Mouse (Mus musculus) cerebellum, adult 11-12 months (tissue): ENCODE measurements around the gene Fam69b.
A peak's percentile ranks its signal among the peaks of the same experiment; 100 is the strongest.

ENCODE experiments used
- DNase-seq: peaks from one replicate; pipeline ENCODE4 v3.0.0; 2022

Fam69b gene

DNA sequence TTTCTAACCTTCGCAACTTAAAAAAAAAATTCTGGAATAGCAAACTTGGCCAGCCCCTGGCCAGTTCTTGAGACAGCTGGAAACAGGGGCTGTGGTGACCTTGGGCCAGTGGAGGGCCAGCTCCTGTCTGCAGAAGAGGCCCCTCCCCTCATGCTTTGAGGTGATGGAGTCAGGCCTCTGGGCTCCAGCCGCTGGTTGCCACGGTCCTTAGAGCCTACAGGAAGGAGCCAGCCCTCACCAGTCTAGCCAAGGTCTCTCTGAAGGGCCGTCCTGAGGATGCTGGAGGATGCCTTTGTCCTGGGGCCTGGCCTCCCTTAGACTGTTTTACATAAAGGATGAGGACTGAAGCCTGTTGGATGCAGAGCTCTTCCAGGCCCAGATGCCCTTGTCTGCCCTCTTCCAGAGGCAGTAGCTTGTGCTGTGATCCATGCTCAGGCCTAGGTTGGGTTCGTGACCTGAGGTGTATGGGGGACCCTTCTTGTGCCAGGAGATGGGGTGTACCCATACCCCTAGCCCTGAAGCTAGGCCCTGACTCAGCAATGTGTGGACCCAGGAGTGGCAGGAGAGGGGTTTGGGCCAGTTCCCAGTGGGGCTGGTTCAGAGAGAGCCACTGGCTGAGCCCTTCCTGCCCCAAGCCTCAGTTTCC is 658 bp downstream of the Fam69b start:
- DNase-seq: no peak

DNA sequence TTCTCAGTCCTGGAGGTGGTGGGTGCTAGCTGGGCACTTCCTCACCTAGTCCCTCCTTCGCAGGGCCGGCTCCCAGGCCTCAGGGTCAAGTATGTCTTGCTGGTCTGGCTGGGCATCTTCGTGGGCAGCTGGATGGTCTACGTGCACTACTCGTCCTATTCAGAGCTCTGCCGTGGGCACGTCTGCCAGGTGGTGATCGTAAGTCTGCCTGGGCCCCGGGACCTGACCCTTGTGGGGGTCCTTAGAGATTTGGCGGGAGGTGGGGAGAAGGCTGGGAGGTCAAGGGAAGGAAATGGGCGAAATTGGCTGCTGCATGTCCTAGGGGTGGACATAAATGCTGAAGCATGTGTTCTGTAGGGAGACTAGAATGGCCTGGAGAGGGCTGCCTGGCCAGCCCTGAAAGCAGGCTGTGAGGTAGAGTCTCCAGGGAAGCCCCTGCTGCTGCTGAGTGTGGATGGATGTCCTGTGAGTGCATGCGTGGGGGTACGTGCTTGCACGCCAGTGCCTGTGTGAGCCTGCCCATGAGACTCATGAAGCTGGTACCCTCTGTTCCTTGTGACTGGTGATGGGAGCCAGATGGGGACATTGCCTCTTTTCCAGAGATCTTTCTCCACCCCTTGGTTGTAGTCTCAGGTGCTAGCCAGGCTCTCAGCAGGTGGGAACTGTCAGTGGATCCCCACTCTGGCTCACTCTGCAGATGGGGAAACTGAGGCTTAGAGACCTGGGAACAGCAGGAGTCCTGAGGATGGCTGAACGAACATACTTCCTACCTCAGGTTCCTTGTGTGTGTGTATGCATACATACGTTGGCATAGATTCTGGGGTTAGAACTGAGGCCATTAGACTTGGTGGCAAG is 4.5 kb downstream of the Fam69b start:
- DNase-seq: no peak

DNA sequence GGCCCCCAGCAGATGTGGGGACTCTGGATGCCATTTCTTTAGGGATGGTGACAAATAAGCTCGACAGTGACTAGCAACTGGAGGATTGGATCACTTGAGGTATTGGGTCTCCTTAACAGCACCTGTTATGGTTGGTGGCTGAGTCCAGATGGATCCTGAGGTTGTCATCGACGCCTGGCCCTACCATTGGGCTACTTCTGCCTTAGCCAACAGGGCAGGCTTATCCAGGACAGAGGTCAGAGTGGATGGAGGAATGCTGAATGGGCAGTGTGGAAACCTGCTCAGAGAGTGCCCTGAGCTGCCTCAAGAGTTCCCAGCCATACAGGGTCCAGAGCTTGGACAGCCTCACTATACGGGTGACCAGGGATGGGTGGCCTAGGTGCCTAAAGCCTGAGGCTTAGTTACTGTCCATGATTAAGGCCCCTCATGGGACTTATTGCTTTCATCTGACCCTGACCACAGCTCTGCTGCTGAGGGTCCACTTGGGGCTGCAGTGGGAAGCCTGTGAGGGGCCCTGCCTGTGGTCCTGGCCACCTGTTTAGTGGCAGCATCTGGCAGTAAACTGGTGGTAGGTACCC is 5.8 kb downstream of the Fam69b start:
- DNase-seq: no peak

DNA sequence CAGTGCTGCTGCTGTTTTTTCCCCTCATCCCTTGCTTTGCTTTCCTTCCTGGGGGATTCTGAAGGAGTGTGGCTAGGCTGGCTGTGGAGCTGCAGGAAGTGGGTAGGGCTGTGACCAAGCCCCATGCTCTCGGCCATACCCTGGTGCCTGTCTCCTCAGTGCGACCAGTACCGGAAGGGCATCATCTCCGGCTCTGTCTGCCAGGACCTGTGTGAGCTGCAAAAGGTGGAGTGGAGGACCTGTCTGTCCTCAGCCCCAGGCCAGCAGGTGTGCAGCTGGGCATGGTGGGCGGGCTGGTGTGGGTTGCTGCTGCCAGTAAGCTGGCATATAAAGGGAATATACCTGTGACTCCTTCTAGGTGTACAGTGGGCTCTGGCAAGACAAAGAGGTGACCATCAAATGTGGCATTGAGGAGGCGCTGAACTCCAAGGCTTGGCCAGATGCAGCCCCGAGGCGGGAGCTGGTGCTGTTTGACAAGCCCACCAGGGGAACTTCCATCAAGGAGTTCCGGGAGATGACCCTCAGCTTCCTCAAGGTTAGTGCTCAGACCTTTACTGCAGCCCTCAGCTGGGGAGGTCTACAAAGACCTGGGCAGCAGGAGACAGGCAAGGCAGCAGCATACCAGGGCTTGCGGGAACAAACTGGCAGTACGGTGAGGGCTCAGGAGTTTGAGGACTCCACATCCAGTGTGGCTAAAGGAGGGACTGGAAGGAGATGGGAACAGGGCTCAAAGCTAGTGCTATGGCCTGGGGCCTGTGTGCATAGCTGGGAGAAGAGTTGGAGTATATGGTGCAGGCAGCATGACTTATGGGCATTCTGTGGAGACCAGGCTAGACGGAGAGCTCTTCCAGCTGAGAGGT is 6.6 kb downstream of the Fam69b start:
- DNase-seq: no peak

DNA sequence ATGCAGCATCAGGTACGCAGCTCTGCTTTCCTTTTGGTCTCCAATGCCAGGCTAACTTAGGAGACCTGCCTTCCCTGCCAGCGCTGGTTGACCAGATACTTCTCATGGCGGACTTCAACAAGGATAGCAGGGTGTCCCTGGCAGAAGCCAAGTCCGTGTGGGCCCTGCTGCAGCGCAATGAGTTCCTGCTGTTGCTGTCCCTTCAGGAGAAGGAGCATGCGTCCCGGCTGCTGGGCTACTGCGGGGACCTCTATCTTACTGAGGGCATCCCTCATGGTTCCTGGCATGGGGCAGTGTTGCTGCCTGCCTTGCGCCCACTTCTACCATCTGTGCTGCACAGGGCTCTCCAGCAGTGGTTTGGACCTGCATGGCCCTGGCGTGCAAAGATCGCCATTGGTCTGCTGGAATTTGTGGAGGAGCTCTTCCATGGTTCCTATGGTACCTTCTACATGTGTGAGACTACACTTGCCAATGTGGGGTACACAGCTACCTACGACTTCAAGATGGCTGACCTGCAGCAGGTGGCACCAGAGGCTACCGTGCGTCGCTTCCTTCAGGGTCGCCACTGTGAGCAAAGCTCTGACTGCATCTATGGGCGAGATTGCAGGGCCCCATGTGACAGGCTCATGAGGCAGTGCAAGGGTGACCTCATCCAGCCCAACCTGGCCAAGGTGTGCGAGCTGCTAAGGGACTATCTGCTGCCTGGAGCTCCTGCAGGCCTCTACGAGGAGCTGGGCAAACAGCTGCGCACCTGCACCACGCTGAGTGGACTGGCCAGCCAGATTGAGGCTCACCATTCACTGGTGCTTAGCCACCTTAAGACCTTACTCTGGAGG is 7.5 kb downstream of the Fam69b start:
- no peak for DNase-seq

DNA sequence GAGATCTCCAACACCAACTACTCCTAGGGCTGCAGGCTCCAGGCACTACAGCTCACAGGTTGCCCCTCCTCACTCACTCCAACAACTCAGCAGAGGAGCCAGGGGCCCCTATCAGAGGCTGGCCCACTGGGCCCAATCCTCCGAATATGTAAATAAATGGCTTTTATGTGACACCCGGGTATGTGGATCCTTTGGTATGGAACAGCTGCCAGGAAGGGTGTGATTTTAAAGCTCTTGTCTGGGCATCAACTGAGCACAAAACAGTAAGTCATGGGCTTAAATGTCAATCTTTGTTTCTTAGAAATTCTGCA is 8.0 kb downstream of the Fam69b start:
- DNase-seq: no peak

DNA sequence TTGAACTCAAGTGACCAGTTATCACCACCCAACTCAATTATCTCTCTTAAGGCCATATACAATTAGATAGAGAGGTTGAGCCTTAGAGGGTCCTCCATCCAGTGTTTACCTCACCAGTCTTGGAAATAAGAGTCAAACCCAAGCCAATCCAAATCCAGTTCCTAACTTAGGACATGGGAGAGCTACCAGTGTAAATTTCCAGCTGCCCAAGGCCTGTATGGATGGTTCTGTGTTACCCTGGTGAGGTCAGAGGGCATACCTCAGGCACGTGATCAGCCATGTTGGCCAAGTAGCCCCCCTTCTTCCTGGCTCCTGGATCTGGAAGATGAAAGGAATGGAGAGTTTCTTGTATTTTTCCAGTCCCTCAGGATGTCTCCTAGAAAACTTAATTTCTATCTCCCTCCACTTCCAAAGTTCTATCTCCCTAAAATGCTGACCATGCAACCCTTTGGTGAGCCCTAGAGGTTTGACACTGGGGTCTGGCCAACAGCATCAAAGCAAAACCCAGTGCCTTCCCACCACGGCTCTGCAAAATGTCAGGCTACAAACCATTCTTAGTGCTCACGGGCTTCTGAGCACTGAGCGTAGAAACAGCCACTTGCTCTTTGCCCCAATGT is 9.2 kb downstream of the Fam69b start:
- DNase-seq: no peak

DNA sequence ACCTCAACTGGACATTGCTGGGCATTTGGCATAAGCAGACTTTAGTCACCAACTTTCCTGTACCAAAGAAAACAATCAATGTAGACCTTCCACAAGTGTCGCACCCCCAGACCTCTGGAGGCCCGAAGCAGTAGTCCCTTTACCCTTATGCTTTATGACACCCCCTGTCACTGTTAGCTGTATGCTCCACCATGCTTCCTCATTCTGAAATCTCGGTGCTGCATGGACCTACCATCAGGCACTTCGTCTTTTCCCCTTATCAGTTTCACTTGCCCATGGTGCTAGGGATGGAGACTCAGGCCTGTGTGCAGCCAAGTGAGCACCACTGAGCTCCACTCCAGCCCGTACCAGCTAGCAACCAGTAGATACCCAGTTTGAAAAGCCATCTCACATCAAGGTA is 9.8 kb downstream of the Fam69b start:
- no peak for DNase-seq

DNA sequence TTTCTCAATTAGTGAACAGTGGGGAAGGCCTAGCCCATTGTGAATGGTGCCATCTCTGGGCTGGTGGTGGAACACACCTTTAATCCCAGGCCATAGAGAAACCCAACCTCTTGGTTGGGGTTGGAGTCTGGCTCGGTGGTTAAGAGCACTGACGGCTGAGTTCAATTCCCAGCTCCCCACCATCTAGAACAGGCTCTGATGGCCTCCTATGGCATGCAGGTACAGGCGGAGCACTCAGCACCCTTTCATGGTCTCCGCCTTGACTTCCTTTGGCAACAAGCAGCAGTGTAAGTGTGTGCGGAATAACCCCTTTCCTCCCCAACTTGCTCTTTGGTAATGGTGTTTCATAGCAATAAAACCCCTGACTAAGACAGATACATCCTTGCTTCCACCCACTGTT is 10.3 kb downstream of the Fam69b start:
- no peak for DNase-seq

DNA sequence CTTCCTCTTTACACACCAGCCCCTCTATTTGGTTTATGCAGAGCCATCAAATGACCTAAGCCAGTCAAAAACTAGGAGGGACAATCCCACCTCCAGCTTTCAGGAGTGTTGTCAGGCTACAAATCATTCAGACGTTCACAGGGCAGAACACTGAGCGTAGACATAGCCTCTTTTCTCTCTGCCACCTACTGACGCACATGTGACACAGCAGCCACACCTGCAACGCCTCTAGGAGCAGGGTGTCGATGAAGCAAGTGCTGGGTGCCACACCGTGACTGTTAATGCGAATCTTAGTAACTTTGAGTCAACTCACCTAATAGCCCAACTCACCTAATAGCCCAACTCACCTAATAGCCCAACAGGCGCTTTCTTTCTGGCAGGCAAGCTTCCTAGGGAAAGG is 10.8 kb downstream of the Fam69b start:
- no peak for DNase-seq

DNA sequence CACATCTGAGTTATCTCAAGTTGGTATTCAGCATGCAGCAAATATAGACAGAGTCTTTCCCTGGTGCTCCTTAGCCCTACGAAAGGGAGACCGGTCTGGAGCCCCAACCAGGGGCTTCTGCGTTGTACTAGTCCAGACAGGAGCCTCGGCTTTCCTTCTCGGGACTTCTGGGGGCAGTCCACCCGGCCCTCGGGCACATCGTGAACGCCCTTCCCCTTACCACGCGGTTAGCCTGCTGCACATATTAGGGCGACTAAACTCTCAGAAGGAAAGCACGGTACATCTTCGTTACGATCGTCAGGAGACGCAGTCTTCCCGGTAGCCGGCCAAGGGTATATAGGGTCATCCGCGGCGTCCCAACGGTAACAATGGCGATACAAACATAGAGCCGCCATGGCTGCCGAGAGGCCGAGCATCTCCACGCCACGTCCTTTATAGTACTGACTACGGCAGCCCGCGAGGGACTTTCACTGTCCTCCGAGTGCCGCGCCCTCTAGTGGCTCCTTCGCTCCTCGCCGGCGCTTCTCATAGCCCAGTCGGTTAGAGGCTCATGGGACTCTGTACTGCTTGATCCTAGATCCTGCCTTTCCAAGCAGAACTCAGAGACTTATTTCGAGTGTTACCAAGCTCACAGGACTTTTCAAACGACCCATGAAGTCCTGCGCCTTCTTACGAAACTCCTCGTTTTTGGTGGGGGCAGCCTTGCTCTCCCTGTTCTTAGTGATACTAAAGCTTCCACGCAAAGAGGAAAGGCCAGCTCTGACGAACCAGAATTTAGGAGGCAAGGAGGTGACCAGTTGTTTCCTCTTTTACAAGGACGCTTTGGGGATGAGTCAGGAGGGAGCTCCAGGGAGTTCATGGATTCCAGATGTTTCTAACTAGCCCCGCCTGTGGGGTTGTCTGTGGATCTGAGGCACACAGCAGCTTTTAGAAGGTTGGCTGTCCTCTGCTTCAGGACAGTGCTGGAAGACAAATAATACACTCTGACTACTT is 11.9 kb downstream of the Fam69b start:
- DNase-seq: peak; percentile 92

DNA sequence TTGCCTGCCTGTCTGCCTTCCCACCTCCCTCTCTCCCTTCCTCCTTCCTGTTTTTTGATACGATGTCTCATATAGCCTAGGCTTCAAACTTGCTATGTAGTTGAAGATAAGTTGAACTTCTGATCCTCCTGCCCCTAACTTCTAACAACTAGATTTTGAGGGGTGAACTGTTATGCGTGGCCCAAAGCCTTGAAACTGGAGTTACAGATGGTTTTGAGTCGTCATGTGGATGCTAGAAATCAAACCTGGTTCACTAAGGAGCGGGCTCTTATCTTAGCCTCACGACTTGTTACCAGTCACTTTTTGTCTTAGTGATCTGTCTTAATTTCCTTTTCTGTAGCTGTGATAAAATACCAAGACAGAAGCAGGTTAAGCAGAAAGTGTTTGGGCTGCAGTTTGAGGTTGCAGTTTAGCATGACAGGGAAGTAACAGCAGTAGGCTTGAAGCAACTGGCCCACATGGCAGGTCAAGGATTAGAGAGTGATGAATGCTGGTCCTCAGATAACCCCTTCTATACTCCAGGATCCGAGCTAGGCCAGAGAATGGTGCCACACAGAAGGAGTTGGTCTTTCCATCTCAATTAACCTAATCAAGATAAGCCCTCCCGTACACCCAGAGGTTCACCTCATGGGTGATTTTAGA is 12.9 kb downstream of the Fam69b start:
- no peak for DNase-seq

DNA sequence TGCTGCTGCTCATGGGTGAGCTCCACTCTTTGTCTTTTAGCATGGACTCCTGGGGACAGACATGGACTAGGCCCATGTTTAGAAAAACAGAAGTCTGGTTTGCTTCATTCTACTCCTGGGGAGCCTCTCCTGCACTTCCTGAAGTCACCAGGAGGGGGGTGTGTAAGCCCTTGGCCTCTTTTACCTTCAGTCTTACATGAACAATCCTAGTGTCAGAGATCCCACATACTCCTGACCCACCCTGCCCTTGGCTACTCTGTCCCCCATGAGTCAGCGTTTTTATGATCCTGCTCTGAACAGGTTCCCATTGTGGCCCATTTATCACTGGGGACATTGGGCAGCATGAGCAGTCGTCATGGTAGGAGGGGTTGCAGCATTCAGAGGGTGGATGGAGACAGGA is 15.7 kb downstream of the Fam69b start:
- DNase-seq: no peak

DNA sequence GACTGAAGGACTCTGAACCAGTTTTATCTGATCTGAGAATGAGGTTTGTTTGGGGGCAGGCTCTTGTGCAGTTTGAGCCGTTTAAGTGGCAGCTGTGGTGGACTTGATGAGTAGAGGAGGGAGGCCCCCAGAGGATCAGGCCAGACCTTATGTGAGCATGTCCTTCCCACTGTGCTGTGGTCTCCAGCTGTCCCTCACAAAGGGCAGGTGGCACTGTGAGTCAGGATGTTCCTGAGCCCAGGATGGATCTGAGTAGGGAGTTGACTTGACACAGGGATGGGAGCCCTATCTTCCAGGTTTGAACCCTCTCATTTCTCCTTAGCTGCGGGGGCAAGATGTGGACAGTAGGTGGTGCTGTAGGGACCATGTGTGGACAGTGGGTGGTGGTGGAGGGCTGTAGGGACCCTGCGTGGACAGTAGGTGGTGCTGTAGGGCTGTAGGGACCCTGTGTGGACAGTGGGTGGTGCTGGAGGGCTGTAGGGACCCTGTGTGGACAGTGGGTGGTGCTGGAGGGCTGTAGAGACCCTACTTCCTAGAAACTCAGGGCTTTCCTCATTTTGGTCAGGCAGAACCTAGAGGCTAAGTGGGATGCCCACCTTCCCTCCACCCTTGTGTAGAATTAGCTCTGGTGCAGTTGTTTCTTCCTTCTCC is 18.5 kb downstream of the Fam69b start:
- peak; percentile 68 for DNase-seq

DNA sequence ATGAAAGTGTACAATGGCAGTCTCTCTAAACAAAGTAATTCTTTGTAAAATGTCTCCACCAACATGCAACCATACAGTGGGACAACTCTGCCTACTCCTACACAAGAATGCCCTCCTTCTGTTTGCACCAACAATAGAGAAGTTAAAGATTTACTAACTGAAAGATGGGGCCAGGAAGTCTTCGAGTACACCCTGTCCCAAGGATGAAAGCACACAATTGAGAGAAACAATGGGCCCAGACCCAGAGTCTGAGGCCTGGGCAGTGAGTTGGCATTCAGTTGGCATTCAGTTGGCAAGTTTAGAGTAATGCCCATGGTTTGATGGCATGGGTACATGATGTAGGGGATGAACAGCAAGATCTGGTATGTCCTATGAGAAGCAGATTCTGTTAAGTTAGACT is 26.4 kb downstream of the Fam69b start:
- no peak for DNase-seq

DNA sequence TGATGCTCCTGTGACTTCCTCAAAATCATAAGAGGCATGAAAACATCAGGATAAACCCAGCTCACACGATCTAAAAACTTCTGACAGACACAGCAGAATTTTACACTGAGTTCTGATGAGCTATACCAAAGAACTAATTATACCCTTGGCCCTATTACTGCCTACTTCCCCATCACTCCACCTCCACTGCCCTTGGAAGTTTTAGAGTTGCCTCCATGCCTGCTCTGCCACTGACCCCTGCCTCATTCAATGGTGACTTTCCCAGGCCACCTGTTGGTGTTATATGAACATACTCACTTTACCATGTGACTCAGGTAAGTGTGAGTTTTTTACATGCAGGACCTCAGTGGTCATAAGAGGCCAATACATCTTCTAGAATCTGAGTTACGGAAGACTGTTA is 29.2 kb downstream of the Fam69b start:
- DNase-seq: no peak

DNA sequence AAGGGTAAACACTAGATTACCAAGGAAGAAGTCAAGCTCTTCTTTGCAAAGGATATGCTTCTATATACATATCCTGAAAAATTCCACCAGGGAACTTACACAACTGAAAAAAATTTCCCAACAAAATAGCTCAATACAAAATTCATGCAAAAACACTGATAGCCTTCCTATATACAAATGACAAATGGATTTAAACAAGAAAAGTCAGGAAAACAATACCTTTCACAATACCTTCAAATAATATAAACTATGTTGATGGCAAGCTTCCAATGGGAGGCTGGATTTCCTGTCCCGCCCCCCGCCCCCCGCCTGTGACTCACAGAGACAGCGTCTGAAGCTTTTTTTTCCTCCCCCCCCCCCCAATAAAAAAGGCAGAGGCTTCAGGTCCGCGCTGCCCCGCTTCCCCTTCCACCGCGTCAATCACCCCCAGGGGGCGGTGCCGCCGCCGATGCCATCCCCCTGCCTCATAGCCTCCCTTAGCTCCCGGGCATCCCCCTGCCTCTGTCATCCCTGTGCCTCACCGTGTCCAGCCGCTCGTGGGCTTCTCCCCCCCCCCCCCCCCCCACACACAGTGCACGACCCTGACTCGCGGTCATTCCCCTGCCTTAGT is 33.0 kb downstream of the Fam69b start:
- DNase-seq: no peak

DNA sequence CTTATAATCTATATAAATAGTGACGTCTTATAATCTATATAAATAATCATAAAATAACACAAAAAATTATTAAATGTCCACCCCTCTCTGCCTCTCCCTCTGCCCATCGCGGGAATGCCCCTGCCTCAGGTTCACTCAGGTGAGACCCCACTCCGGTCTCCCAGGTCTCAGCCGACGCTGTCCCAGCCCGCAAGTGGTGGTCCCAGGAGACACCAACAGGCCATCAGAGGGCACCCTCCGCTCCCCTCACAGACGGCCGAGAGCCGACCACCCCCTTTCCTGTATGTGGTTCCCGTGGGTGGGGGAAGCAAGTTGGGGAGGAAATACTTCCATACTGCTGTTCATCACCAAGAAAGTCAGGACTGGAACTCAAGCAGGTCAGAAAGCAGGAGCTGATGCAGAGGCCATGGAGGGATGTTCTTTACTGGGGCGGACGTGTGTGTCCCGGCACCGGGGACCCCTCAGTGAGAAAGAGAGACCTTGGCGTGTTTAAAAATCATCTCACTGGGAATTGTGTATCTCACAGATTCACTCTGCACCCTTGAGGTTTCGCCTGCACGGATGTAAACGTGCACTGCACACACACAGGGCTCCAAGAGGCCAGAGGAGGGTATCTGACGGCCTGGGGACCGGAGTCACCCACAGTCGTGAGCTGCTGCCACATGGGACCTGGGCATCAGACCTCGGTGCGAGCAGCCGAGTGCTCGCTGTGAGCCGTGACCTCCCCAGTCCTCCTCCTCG is 33.7 kb downstream of the Fam69b start:
- DNase-seq: no peak

DNA sequence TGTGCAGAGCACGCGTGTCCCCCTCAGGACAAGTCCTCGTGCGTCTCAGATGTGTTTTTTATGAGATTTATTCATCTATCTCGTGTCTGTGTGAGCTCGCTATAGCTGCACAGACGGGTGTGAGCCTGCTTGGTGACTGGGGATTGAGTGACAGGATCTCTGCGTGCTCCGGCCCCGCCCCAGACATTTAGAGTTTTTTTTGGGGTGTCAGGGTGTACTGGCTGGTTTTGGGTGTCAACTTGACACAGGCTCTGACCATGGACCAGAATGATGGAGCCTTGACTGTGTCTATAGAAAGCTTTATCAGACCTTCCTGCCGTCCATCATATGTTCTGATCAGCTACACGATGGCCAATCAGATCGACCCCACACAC is 34.2 kb downstream of the Fam69b start:
- DNase-seq: no peak
